Mouse (Mus musculus): ENCODE data around the gene Mlh3. TPM values are rescaled to one million over a fixed set of nuclear protein-coding genes. Genes with fewer than 3 reads are reported as not detected.

Mlh3 gene
- 10.7 and 11.7 TPM in 2 replicates for polyA plus RNA-seq (2015; fragmentation: Nextera tagmentation; extraction: Ambion mirVana)

DNA sequence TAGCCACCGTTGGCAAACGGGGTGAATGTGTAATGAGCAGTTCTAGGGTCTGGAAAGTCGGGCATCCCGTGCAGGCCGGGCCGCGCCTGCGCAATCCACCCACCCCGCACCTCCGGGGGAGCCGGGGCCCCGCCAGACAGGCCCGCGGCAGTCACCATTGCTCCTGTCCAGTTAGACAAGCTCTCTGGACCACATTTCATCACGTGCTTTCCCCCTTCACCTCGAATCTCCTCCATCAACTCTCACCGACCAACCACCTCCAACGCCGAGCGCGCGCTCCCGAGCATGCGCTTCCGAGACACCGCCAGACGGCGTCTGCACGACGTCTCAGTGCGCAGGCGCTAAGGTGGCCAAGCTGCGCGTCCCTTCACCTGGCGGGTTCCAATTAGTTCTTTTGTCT lies at the start of gene Mlh3:
TSS of gene Mlh3 (minus strand) at position 281 of the 400 bp plus-strand sequence.
- H3K9ac ChIP-seq (replicated peaks; ENCODE audit: low read depth, low read length) = peak within 1 kb of the TSS; percentile 87
- H3K4me3 ChIP-seq (replicated peaks; ENCODE audit: low read length) = peak within 1 kb of the TSS; percentile 73
- H3K4me2 ChIP-seq (ENCODE audit: low read length) = peak within 1 kb of the TSS; percentile 70
- peaks cover 3% of the 10 kb centered on the region; the same call in 1 of the 2 replicates for H3K4me1 ChIP-seq (replicated peaks; ENCODE audit: control insufficient read depth, insufficient read depth, low read length)
- peak; percentile 96 for ATAC-seq
- H3K36me3 ChIP-seq (ENCODE audit: control insufficient read depth, insufficient read depth) = no peaks in the 10 kb centered on the region
- no peaks in the 10 kb centered on the region for H3K27me3 ChIP-seq (replicated peaks; ENCODE audit: control insufficient read depth, insufficient read depth, low read length)
- under 1% methylated on average over 35 of the region's 35 CpGs for WGBS
- H3K27ac ChIP-seq (ENCODE audit: low read length) = peak within 1 kb of the TSS; percentile 88
- H3K9me3 ChIP-seq (ENCODE audit: control insufficient read depth, low read length) = 0 out of 2 replicates have a peak, but pooled peaks cover 3% of the 10 kb centered on the region

DNA sequence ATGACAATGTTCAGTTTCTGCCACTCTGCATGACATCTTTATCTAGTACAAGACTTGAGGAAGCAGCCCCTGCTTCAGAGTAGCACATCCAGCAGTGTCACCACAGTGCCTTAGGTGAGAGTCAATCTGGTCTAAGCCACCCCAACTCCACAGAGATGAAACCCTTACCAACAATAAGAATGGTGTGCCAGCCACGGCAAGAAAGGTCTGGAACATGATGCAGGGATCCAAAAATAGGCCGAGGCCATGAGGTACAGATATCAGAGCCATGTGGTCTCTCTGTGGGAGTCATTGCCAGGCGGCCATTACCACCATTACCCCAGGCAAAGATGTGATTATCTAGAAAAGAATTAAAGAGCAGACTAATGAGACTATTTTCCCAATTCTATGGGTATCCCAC lies 38.3 kb upstream of the Mlh3 start:
- H3K4me1 ChIP-seq (replicated peaks; ENCODE audit: control insufficient read depth, insufficient read depth, low read length) = no peaks in the 10 kb centered on the region
- no peaks in the 10 kb centered on the region for H3K27me3 ChIP-seq (replicated peaks; ENCODE audit: control insufficient read depth, insufficient read depth, low read length)
- peaks cover 35% of the 10 kb centered on the region for H3K36me3 ChIP-seq (ENCODE audit: control insufficient read depth, insufficient read depth)
- no peak overlapping the region for H3K4me2 ChIP-seq (ENCODE audit: low read length)
- no peaks in the 10 kb centered on the region for H3K9me3 ChIP-seq (ENCODE audit: control insufficient read depth, low read length)
- no peak overlapping the region for H3K4me3 ChIP-seq (replicated peaks; ENCODE audit: low read length)
- H3K27ac ChIP-seq (ENCODE audit: low read length) = no peak overlapping the region
- 57% methylated on average over 3 of the region's 3 CpGs for WGBS
- no peak for ATAC-seq
- no peak overlapping the region for H3K9ac ChIP-seq (replicated peaks; ENCODE audit: low read depth, low read length)

DNA sequence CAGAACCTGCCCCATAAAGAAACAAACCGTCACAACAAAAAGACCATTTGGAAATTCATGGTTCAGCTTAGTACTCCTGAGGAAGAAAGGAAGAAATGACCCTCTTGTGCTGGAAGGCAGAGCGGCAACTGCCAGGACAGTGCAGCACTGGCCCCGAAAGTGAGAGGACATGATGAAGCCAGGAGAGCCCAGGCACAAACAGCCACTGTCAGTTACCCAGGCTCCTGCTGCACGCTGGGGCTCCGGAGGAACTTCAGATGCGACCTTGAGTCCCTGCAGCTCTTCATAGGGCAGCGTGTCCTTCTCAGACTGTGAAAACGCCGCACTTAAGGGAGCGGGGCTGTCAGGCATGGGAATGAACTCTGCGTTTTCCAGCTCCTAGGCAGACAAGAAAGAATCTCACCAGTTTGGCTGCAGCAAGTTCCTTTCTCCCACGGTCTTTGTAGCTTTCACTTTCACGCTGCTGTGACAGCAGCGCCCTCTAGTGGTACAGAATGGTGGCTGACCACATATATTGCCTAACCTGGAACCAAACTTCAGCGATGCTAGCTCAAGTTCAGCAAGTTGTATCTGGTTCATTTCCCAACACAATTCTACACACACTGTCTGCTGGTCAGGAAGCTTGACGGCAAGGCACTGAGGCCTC lies 35.0 kb upstream of the Mlh3 start:
- no peaks in the 10 kb centered on the region for H3K4me1 ChIP-seq (replicated peaks; ENCODE audit: control insufficient read depth, insufficient read depth, low read length)
- no peak overlapping the region for H3K4me3 ChIP-seq (replicated peaks; ENCODE audit: low read length)
- no peak overlapping the region for H3K9ac ChIP-seq (replicated peaks; ENCODE audit: low read depth, low read length)
- no peak overlapping the region for H3K27ac ChIP-seq (ENCODE audit: low read length)
- H3K36me3 ChIP-seq (ENCODE audit: control insufficient read depth, insufficient read depth) = peaks cover 39% of the 10 kb centered on the region
- 46% methylated on average over 16 of the region's 16 CpGs for WGBS
- no peaks in the 10 kb centered on the region for H3K27me3 ChIP-seq (replicated peaks; ENCODE audit: control insufficient read depth, insufficient read depth, low read length)
- peak; percentile 72; the same call in 1 of the 2 replicates for ATAC-seq
- no peak overlapping the region for H3K4me2 ChIP-seq (ENCODE audit: low read length)
- H3K9me3 ChIP-seq (ENCODE audit: control insufficient read depth, low read length) = no peaks in the 10 kb centered on the region

DNA sequence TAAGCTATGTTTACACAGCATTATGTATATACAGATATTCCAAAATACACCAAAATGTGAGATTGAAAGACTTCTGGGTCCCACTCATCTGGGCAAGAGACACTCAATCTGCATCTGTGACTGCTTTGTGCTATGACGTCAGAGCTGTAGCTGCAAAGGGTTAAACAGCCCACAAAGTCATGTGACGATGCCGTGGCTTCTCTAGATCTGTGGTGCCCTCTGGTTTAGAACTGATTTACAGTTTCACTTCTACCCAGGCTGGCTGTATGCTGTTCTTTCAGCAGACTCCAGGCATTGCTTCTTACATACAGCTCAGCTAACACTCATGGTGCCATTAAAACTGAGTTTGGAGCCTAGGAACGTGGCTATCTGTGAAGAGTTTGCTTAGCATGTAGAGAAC lies 34.3 kb upstream of the Mlh3 start:
- Histone ChIP-seq H3K27ac (ENCODE audit: low read length) (no peak overlapping the region), H3K36me3 (ENCODE audit: control insufficient read depth, insufficient read depth) (peaks cover 36% of the 10 kb centered on the region), H3K27me3 (replicated peaks; ENCODE audit: control insufficient read depth, insufficient read depth, low read length) (no peaks in the 10 kb centered on the region), H3K4me3 (replicated peaks; ENCODE audit: low read length) (no peak overlapping the region), H3K9ac (replicated peaks; ENCODE audit: low read depth, low read length) (no peak overlapping the region), H3K4me2 (ENCODE audit: low read length) (no peak overlapping the region), H3K9me3 (ENCODE audit: control insufficient read depth, low read length) (no peaks in the 10 kb centered on the region), H3K4me1 (replicated peaks; ENCODE audit: control insufficient read depth, insufficient read depth, low read length) (no peaks in the 10 kb centered on the region)
- WGBS = 82% methylated on average over 4 of the region's 4 CpGs
- ATAC-seq = no peak

DNA sequence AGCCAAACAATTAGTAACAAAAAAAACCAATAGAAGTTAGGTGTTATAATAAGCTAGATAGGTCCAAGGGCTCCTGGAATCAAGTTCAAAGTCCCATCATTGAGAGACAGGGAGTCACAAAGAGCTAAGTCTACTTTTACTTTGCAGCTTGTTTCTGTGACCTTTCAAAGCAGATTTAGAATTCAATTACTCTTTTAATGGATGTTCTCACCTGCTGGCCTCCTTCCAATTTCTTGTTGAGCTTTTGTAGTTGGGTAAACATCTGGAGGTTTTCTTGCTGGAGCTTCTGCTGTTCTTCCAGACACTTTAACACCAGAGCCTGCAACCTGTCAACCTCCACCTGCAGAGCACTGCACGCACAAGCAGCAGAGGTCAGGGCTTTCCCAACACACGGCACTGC lies 32.9 kb upstream of the Mlh3 start:
- H3K4me1 ChIP-seq (replicated peaks; ENCODE audit: control insufficient read depth, insufficient read depth, low read length) = no peaks in the 10 kb centered on the region
- H3K27ac ChIP-seq (ENCODE audit: low read length) = no peak overlapping the region
- no peak overlapping the region for H3K4me3 ChIP-seq (replicated peaks; ENCODE audit: low read length)
- no peak for ATAC-seq
- peaks cover 29% of the 10 kb centered on the region for H3K36me3 ChIP-seq (ENCODE audit: control insufficient read depth, insufficient read depth)
- no peaks in the 10 kb centered on the region for H3K9me3 ChIP-seq (ENCODE audit: control insufficient read depth, low read length)
- WGBS = 89% methylated on average over 2 of the region's 2 CpGs
- no peaks in the 10 kb centered on the region for H3K27me3 ChIP-seq (replicated peaks; ENCODE audit: control insufficient read depth, insufficient read depth, low read length)
- no peak overlapping the region for H3K4me2 ChIP-seq (ENCODE audit: low read length)
- no peak overlapping the region for H3K9ac ChIP-seq (replicated peaks; ENCODE audit: low read depth, low read length)

DNA sequence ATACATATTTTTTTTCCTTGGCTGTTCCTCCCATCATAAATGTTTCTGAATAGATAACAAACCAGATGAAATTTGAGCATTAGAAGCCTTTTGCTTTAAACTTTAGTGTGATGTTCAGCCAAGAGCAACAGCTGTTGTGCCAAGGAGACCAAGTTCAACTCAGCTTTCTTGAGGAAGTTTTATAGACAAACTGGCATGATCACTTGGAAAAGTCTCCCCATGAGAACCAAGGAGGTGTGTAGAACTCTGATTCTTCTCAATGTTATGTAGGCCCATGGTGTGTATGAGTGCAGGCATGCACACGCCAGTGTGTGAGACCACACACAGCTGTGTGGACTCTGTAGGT lies 28.4 kb upstream of the Mlh3 start:
- WGBS = 87% methylated on average over 1 of the region's 1 CpGs
- H3K4me3 ChIP-seq (replicated peaks; ENCODE audit: low read length) = no peak overlapping the region
- no peaks in the 10 kb centered on the region for H3K9me3 ChIP-seq (ENCODE audit: control insufficient read depth, low read length)
- H3K4me1 ChIP-seq (replicated peaks; ENCODE audit: control insufficient read depth, insufficient read depth, low read length) = no peaks in the 10 kb centered on the region
- peaks cover 20% of the 10 kb centered on the region for H3K36me3 ChIP-seq (ENCODE audit: control insufficient read depth, insufficient read depth)
- H3K27ac ChIP-seq (ENCODE audit: low read length) = no peak overlapping the region
- no peaks in the 10 kb centered on the region for H3K27me3 ChIP-seq (replicated peaks; ENCODE audit: control insufficient read depth, insufficient read depth, low read length)
- H3K4me2 ChIP-seq (ENCODE audit: low read length) = no peak overlapping the region
- no peak for ATAC-seq
- H3K9ac ChIP-seq (replicated peaks; ENCODE audit: low read depth, low read length) = no peak overlapping the region

DNA sequence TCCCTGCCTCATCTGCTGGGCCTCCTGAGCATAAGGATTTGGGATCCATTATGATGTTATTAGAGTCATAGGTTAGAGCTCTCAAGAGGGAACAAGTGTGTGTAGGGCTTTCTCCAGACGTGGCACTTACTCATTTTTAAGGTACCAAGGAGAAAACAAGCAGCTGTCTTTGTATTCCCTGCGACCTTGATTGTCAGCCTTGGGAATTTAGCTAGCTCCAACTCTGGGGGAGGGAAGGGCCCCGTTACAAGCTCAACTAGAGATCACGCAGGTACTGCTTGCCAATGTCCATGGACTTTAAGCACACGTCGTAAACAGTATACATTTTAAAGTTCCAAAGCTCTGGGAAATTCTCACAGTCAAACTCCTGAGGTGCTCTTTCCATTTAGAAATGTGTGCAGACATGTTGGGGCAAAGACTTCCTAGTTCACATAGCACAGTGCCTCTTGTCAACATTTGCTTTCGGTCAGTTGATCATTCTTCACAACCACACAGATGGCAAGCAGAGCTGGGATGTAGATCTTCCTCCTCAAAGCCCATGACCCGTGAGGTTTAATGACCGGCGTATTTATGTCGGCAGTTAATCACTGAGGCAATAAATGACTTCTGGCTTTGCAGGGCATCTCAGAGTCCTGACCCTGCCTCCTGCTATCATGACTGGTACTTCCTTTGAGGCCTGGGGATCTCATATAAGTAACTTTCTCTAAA lies 27.9 kb upstream of the Mlh3 start:
- no peaks in the 10 kb centered on the region for H3K4me1 ChIP-seq (replicated peaks; ENCODE audit: control insufficient read depth, insufficient read depth, low read length)
- H3K9me3 ChIP-seq (ENCODE audit: control insufficient read depth, low read length) = no peaks in the 10 kb centered on the region
- no peak for ATAC-seq
- WGBS = 89% methylated on average over 11 of the region's 11 CpGs
- no peak overlapping the region for H3K9ac ChIP-seq (replicated peaks; ENCODE audit: low read depth, low read length)
- H3K27me3 ChIP-seq (replicated peaks; ENCODE audit: control insufficient read depth, insufficient read depth, low read length) = no peaks in the 10 kb centered on the region
- no peak overlapping the region for H3K4me3 ChIP-seq (replicated peaks; ENCODE audit: low read length)
- H3K36me3 ChIP-seq (ENCODE audit: control insufficient read depth, insufficient read depth) = peaks cover 16% of the 10 kb centered on the region
- H3K27ac ChIP-seq (ENCODE audit: low read length) = no peak overlapping the region
- no peak overlapping the region for H3K4me2 ChIP-seq (ENCODE audit: low read length)

DNA sequence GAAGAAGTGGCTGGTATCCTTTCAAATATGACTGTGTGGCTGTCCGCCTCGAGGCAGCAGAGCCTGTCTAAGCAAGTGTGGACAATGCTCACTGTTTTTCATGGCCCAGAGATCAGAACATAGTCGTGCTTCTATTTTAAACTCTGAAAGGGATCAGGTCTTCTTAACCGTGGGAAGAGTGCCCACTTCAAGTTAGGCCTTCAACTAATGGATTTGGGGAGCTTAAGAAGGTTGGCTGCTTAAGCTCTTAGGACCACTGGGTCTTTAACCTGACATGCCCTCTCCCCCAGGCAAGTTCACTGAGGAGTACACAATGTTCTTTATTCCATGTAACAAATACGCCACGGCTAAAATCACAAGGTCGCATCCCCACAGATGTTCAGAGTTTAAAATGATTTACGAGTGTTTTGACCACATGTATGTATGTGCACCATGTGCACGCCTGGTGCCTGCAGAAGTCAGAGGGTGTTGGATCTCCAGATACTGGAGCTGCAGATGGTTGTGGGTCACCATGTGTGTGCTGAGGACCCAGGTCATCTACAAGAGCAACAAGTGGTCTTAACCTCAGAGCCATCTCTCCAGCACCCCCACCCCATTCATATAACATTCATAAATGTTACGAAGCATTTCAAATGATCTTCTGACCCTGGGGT lies 27.1 kb upstream of the Mlh3 start:
- Histone ChIP-seq H3K4me3 (replicated peaks; ENCODE audit: low read length) (no peak overlapping the region), H3K9ac (replicated peaks; ENCODE audit: low read depth, low read length) (no peak overlapping the region), H3K9me3 (ENCODE audit: control insufficient read depth, low read length) (no peaks in the 10 kb centered on the region), H3K4me2 (ENCODE audit: low read length) (no peak overlapping the region), H3K36me3 (ENCODE audit: control insufficient read depth, insufficient read depth) (peaks cover 12% of the 10 kb centered on the region), H3K27ac (ENCODE audit: low read length) (no peak overlapping the region), H3K4me1 (replicated peaks; ENCODE audit: control insufficient read depth, insufficient read depth, low read length) (no peaks in the 10 kb centered on the region), H3K27me3 (replicated peaks; ENCODE audit: control insufficient read depth, insufficient read depth, low read length) (no peaks in the 10 kb centered on the region)
- WGBS = 79% methylated on average over 10 of the region's 10 CpGs
- no peak for ATAC-seq

DNA sequence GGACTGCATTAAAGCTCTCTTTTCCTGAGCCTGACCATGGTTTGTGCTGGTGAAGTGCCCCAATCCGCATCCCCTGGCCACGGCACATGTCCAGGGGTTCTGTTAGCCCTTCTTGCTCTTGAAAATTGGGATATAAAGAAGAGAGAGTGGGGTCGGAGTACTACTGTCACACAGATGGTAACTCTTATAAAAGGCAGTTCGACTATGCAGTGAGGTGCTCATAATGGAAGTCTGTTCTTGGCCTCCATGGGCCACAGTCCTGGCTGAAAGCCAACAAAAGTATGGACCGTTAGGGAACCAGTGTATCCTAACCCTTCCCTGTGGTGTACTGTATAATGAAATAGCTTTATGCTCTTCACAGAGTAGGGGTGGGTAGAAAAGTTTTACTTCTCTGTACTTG lies 26.5 kb upstream of the Mlh3 start:
- Histone ChIP-seq H3K4me3 (replicated peaks; ENCODE audit: low read length) (no peak overlapping the region), H3K27me3 (replicated peaks; ENCODE audit: control insufficient read depth, insufficient read depth, low read length) (no peaks in the 10 kb centered on the region), H3K9ac (replicated peaks; ENCODE audit: low read depth, low read length) (no peak overlapping the region), H3K27ac (ENCODE audit: low read length) (no peak overlapping the region), H3K4me2 (ENCODE audit: low read length) (no peak overlapping the region), H3K36me3 (ENCODE audit: control insufficient read depth, insufficient read depth) (peaks cover 8% of the 10 kb centered on the region), H3K4me1 (replicated peaks; ENCODE audit: control insufficient read depth, insufficient read depth, low read length) (no peaks in the 10 kb centered on the region), H3K9me3 (ENCODE audit: control insufficient read depth, low read length) (no peaks in the 10 kb centered on the region)
- no peak for ATAC-seq
- whole genome bisulfite sequencing = 69% methylated on average over 5 of the region's 5 CpGs

Measured in forebrain, embryonic 16.5 days (tissue).